Mouse (Mus musculus) mouse trophoblast stem cell (cell line): ENCODE measurements around the gene Tmem233.

Source experiments
- in situ Hi-C, 2 experiments: fragments of 300-500 bp; cut with MseI, MboI; formaldehyde crosslinking; loops; 2 replicates in 1 of 2; 3 replicates in 1 of 2; pipeline ENCODE4 v1.15.1; 2025

Tmem233 gene

DNA sequence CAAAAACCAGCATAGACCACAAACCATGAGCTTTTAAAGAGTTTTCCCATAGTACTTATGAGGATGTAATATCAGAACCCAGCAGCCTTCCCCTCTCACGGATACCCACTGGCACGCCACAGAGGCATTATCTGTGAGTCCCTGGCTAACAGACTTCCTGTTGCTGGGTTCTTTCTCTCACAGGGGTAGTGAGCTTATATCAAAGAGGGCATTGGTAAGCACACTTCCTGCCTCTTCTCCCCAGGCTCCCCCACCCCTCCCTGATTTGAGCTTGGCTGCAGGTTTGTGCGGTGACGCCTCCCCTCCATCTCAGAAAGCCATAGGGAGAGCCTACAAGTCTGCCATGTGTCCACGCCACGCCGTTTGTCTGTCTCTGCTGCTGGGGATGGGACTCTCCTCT lies 54.0 kb downstream of the Tmem233 start:
- in situ Hi-C loops, result no loop called here

DNA sequence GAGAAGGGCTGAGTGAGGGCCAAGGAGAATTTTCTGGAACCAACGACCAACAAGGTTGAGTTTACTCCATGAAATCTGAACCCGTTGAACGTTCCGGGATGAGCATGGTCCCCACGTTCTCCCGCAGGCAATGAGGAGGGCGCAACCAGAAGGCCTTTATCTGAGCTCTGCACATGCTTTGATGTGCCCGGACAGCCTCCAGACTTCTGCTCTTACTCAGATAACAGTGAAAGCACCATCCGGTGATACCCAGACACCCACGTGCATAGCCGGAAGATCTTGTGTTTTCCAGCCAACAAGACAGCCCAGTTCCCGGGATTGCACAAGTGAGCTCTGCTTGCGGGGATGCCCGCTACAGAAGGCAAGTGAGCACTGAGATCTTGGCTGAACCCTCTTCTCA lies 56.5 kb downstream of the Tmem233 start:
- in situ Hi-C loops, result no loop called here

DNA sequence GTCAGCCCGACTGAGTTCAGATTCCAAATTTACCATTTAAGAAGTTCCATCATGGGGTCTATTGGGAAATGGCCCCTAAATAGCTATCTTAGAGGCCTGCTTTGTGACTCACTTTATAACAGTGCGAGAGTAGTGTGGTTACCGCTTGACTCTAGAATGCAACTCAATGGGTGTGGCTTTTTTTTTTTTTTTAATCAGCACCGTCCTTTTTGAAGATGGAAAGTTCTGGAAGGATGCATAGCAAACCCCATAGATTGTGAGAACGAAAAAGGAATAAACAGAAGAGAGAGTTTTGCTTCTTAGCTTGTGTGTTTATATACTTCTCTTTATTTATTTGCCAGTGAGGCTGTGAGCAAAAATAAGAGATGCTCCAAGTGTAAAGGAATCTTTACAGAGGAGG lies 56.9 kb downstream of the Tmem233 start:
- in situ Hi-C loops, result no loop called here

DNA sequence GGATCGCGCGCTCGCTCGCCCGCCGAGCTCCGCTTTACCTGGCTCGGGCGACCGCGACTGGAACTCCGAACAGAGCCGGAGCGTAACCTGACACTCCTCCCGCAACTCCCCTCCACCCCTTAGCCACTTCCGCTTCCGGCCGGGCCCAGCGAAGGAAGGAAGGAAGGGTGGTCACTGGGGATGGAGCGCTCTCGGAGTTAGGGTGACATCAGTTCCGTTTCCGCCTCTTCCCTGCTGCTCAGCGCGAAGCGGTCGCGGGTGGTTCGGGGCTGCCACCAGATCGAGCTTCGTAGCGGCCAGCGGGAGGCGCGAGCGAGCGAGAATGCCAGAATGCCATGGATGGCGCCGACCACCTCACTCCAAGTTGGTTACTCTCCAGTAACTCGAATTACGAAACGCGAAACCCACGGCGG lies 58.7 kb downstream of the Tmem233 start, which contains the start of gene Prkab1:
Gene Prkab1 (minus strand): TSS at position 182 of the 413 bp plus-strand sequence.
- in situ Hi-C loops, result no loop called here

DNA sequence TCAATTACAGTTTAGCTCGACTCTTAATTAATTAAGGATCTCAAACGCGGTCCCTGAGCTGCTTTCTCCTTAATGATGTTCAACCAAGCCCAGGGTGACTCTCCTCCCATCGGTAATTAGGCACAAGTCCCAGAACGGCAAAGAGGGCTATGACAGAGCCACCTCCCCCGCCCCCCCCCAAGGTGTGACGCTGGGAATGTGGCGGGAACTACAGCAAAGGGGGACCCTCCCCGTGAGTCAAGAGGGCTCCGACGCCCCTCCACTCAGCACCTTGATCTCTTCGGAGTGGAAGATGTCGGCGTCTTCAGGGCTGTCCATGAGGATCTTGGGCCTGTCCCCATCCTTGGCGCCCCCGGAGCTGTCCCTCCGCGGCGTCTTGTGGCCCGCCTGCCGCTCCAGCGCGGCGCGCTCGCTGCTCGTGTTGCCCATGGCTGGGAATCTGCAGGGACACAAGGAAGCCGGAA lies 59.2 kb downstream of the Tmem233 start:
- in situ Hi-C loops, result no loop called here

DNA sequence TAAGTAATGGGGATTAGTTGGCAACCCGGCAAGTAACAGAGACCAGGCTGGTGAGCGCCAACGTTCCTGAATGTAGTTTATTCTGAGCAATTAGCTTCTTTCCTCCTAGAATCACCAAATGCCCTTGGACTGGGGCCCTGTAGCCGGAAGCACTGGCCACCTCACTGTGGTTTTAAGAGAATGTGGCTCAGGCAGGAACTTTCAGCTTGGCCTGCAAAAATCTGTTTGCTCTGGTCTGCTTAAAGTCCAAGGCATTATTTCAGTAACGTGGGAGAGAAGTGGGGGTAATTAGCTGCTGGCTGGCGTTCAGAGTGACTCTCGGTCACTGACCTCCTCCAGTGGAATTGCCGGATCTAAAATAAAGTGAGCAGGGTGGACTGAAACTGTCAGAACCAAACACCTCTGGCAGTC lies 59.8 kb downstream of the Tmem233 start:
- in situ Hi-C loops, result no loop called here

DNA sequence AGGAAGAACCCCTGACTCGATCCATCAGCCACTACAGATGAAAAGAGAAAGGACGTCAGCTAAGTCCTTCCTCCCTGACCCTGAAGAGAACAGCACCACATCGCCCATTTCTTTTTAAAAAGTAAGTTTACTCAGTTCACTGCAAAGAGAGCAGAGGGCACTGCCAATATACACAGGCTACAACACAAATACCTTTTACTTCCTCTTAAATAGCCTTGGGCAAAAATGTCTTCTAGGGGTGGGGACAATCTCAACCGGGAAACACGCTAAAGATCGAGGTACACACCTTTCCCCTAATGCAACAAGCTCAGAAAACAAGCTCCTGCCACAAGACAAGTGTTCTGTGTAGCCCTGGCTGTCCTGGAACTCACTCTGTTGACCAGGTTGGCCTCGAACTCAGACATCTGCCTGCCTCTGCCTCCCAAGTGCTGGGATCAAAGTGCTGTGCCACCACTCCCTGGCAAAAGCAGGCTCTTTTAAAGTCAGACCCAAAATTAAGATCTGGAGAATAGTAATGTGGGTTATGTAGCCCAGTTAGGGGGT lies 60.3 kb downstream of the Tmem233 start:
- in situ Hi-C loops, result no loop called here

DNA sequence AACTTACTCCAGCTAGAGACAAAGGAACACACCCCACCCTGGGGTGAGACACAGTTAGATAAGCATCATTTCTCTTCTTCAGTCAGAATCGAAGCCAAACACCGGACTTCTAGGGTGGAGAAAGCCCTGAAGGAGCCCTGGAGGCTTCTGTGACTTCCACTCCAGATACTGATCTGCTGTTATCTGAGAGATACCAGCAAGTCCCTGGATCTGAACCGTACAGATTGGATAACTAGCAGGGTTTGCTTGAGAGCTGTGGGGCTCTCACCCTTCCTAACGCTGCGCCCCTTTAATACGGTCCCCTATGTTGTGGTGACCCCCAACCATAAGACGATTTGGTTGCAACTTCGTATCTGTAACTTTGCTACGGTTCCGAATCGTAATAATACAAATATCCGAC lies 60.9 kb downstream of the Tmem233 start:
- in situ Hi-C loops, result no loop called here

DNA sequence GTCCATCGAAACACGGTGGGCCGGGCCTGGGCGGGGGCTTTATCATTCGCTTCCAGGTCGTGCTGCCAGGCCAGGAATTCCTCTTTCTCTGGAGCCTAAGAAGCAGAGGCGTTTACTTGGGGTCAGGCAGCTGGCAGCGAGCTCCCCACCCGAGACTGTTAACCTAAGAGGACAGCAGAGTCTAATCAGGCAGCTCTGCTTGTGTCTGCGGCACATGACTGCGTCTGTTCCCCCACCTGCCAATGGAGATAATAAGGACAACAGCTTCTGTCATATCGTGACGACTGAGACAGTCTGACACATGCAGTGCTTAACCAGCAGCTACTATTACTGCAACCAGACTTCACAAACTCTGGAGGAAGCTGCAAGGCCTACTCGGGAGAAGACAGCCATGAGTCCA lies 61.5 kb downstream of the Tmem233 start:
- in situ Hi-C loops, result no loop called here

DNA sequence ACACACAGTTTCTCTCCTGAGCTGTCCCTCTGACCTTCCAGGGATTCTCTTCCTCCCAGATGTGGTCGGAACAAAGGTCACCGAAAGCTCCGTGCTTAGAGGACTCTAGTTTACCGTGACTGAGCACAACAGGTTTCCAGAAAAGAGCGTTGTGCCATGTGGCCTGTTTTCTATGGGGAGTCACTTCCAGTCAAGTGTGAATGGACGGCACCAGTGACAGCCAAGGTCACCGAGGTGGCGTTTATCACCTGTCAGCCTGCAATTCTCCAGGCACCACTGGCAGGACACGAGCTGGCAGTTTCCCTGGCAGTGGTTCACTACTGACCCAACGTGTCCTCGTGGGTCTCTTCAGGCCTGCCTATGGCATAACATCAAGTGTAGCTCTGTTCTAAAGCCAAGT lies 63.7 kb downstream of the Tmem233 start:
- in situ Hi-C loops, result no loop called here

DNA sequence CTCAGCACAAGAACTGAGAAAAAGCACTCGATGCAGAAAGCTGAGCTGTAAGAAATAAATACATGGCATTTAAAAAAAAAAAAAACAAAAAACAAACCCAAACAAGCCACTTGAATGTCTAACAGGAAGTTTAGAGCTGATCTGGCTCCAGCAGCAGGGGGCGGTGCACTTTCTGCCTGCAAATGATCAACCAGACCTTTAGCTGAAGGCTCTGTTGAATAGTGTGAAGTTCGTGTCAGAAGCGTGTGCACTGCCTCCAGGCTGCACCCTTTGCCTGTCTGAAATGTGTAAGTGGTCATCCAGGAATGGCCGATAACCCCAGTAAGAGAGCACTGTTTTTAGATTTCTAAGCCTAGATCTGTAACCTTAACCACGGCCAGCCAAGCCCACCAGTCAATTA lies 64.3 kb downstream of the Tmem233 start:
- in situ Hi-C loops, result no loop called here

DNA sequence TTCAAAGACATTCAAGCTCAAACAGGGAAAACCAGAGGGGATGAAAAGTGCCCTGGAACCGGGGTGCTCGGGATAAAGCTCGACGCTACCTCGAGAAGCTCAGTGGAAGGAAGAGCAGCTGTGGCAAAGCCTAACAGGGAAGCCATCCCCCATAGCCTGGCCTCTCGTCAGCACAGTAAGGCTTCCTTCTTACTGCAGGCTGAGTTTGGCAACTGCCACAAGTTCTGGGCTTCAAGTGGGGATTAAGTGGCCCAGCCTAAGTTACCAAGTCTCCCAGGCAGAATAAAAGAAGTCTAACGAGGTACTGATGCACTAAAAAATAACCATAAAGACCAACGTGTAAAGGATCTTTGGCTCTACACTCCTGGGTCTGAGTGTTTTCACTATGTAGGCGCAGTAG lies 64.8 kb downstream of the Tmem233 start:
- in situ Hi-C loops, result no loop called here

DNA sequence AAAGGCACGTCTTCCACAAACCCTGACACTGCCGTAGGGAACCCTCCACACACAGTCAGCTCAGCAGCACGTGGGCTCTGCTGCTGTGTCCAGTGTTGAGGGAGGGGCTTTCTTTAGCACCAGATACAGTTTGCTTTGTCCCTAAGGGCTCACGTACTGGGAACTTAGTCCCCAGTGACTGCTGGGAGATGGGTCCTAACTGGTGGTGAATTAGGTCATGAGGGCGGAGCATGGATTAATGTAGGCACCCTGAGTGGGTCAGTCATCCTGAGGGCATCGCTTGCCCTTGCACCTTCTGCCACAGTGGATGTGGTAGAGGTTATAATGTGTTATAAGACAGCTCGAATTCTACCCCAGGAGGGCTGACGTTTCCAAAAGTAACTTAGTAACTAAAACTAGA lies 65.7 kb downstream of the Tmem233 start:
- in situ Hi-C loops, result no loop called here

DNA sequence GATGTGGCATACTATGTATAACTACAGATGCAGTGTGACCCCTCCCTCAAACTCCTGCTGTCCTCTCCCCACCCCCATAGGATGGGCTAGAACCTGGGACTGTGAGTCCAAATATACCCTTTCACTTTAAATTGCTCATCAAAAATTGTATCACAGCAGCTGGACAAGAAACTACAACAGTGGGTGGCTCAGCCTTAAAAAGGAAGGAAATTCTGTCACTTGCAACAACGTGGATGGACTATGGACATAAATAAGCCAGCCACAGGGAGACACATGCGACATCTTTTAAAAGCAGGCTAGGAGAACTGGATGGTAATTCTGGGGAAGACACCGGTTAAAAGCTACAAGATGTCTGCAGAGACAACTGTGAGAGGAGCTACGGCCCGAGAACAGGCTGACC lies 66.5 kb downstream of the Tmem233 start:
- in situ Hi-C loops, result no loop called here

DNA sequence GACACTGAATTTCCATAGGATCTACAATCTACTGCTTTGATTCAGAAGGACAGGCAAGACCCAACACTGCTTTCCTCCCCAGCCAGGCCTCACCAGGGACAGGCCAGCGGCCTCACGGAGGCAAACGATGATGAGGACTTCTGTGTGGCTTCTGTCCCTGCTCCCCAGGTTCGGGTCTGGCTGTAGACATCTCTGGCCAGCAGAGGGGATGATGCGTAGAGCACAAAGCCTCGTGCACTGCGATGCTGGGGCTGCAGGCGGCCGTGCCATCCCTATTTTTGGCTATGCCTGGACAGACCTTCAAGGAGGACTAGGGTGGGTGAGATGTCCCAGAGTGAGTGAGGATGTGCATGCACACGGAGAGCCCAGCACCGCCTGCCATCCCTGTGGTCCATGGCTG lies 68.8 kb downstream of the Tmem233 start:
- in situ Hi-C loops, result no loop called here

DNA sequence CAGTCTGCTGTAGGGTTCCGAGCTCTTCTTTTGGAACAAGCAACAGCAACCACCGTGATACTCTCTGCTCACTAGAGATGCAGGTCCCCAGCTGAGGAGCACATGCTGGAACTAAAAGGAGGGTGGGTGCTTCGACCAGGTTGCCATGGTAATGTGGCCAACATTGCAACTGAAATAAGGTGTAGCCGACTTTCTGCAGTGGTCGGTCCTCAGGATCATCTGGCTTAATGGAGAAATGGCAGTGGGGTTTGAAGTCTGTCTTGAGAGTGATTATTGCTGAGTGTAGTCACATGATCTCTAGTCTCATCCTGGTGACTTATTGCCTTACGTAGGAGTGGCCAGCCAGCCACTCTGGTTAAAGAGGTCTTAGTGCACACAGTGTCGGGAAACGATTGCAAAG lies 69.2 kb downstream of the Tmem233 start:
- in situ Hi-C loops, result no loop called here

DNA sequence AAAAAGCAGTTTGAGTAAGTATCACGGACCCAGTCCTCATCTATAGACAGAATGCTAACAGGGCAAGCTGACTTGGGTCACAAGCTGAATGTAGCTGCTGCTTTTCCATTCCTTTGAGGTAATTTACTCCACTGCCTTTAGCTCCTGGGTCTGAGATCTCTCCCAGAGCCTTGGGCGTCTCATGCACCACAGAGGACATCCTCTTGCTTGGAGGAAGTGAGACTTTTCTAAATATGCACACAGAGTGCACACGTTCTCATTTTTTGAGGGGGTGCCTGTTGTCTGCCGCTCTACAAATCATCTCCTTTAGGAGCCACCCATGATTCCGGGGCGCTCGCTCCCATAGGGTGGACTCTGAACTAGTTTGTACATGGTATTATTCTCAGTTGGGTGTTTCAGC lies 70.5 kb downstream of the Tmem233 start:
- in situ Hi-C loops, result no loop called here

DNA sequence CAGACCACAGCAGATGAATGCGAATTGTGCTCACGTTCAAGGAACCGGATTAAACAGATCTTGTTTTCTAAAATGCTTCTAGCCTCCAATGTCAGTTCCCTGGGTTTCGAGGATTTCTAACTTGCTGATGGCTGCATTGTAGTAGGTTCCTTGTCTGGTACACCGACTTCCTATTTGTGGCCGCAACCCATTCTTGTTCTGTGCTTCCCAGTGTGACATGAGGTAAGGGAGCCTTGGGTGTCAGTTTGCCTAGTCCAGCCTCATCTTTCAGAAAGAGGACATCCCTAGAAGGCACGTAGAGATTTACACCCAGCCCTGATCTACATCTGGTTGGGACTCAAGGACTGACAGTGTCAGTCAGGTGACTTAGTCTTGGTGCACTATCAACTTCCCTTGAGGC lies 71.3 kb downstream of the Tmem233 start:
- in situ Hi-C loops, result no loop called here

DNA sequence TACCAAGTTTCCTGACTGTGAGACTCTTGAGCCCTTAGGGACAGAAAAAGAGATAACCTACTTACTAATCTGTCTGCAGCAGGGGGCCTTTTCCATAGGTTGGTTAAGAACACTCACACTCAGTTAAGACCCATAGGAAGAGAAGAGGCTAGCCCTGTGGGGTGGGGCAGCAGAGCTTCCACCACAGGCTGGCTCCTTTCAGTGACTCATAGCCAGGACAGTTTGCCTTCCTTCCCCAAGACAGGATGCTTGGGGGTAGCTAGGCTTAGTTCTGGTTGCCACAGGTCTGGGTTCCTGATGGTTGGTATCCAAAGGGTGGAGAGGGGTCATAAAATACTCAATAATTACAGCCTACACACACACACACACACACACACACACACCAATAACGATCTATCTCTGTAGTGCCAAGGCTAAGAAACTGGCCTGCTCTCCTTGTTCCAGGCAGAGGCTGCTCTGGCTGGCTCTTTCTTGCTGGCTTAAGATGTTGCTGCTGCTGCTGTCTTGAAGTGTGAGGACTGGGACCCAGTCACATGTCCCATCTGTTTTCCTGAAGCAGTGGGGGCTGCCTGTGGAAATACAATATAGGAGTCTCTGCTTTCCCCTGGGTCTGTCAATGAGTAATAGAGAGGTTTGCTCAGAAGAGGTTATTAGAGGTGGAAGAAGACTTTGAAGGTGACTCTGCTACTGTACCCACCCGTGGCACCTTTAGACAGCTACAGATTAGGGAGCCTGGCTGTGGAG lies 73.0 kb downstream of the Tmem233 start:
- in situ Hi-C loops, result no loop called here

DNA sequence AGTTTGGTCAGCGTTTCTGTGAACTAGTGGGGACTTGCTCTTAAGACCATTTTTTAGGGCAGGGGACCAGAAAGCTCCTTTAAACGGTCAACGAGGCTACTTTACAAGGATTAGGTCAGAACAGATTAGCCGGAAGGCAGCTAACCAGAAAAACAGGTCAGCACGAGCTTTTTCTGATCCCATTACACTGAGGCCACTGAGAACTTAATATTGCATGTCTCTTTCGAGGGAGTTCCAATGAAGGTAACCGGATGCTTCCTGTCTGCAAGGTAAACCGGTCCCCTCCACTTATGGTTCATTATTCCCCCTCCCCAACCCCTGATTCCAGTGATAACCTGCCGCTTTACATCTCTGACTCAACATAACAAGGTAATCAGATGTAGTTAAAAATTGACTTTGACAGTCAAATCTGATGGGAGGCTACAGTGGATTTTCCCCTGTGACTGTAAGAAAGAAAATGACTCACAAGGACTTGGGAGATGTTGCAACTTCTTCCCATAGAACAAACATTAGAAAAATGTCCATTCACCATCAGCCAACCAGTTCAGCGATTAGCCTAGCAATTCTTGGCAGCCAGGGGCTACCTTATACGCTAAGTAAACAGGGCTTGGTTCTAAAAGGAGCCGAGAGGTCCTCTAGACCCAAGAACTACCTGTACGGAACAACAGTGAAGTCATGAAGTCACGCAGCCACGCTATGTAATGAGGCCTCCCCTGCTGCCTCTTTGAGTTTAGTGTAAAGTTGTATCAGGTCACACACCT lies 73.8 kb downstream of the Tmem233 start:
- in situ Hi-C loops, result no loop called here

DNA sequence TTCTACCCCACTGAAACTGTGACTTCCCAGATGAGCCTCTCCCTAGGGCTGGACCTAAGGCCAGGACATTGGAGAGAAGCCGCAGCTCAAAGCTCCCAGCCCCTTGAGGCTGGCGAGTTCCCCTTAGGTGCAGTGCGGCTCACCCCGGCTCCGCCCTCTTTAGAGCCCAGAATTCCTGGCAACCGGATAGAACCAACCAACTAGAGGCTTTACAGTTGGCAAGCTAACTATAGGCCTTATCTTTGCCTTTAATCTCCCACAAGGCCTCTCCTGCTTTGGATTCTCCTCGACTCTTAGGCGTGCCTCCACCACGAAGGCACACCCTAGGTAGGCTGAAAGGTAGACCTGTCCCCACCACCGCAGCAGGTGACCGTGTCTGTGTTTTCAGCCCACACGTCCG lies 75.3 kb downstream of the Tmem233 start:
- in situ Hi-C loops, result no loop called here

DNA sequence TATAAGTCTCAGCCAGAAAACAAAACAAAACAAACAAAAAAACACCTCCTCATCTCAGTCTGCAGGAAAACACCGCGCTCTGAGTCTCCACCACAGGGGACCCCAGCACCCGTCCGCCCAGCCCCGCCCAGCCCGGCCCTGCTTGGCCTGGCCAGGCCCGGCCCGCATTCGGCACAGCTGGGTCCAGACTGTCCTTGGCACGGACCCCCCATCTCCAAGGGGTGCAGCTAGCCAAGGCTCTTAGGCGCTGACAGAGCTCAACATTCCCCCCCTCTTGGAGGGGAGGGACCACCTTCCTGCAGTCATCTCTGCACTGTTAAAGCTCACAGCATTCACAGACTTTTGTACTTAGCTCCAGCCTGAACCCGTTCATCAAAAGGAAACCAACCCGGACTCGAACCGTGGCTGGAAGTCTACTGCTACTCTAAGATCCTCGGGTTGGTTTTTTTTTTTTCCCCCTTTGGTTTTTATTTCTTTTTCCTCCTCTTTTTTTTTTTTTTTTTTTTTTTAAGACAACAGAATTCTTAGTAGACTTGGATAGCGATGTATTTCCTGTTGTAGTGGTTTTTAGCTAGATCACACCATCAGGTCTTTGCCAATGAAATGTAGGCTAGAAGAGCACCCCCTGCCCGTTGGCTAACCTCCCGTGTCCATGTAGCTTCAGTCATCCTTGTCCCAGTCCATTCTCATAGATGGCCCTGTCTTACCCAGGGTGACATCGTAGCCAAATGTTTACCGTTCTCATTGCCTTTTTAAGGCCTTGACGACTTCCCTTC lies 76.5 kb downstream of the Tmem233 start:
- in situ Hi-C loops, result no loop called here
